Mouse (Mus musculus): ENCODE measurements around the gene Acap3. TPM values are rescaled to one million over a fixed set of nuclear protein-coding genes. Genes with fewer than 3 reads are reported as not detected.

Gene Acap3
- polyA plus RNA-seq, 1 experiment = 86.1 TPM

GRCm38 (mm10) chr4:155849792-155850451, 41.7 kb upstream of the Acap3 start:
- no peak for DNase-seq
- H3K4me1 ChIP-seq (replicated peaks; ENCODE audit: control insufficient read depth, insufficient read depth, low read length) = peaks cover 19% of the 10 kb centered on the region
- no peaks in the 10 kb centered on the region for H3K36me3 ChIP-seq (ENCODE audit: control insufficient read depth, insufficient read depth, low read length)
- H3K4me3 ChIP-seq (ENCODE audit: control insufficient read depth, insufficient read depth, low read length) = no peak overlapping the region
- 98% methylated on average over 3 of the region's 3 CpGs for WGBS
- H3K27ac ChIP-seq (ENCODE audit: control insufficient read depth, insufficient read depth, low read length) = no peak overlapping the region
- H3K27me3 ChIP-seq (ENCODE audit: control insufficient read depth, insufficient read depth, low read length) = no peaks in the 10 kb centered on the region
- TF ChIP-seq CTCF (IDR thresholded peaks at IDR 0.05; ENCODE audit: borderline replicate concordance, control insufficient read depth, extremely low read depth, insufficient read depth, low read length, poor library complexity) = no peak
- TF ChIP-seq POLR2A (IDR thresholded peaks at IDR 0.05; ENCODE audit: control insufficient read depth, extremely low read depth, insufficient read depth, low read length, poor library complexity) = no peak

GRCm38 (mm10) chr4:155851368-155851767, 40.3 kb upstream of the Acap3 start:
- no peak overlapping the region for H3K4me3 ChIP-seq (ENCODE audit: control insufficient read depth, insufficient read depth, low read length)
- TF ChIP-seq CTCF (IDR thresholded peaks at IDR 0.05; ENCODE audit: borderline replicate concordance, control insufficient read depth, extremely low read depth, insufficient read depth, low read length, poor library complexity) (no peak), POLR2A (IDR thresholded peaks at IDR 0.05; ENCODE audit: control insufficient read depth, extremely low read depth, insufficient read depth, low read length, poor library complexity) (no peak)
- no peak overlapping the region for H3K27ac ChIP-seq (ENCODE audit: control insufficient read depth, insufficient read depth, low read length)
- H3K4me1 ChIP-seq (replicated peaks; ENCODE audit: control insufficient read depth, insufficient read depth, low read length) = peaks cover 19% of the 10 kb centered on the region
- DNase-seq = no peak
- whole genome bisulfite sequencing = 100% methylated on average over 3 of the region's 3 CpGs
- no peaks in the 10 kb centered on the region for H3K36me3 ChIP-seq (ENCODE audit: control insufficient read depth, insufficient read depth, low read length)
- H3K27me3 ChIP-seq (ENCODE audit: control insufficient read depth, insufficient read depth, low read length) = no peaks in the 10 kb centered on the region

- no peak for DNase-seq
- no peak overlapping the region for H3K27ac ChIP-seq (ENCODE audit: control insufficient read depth, insufficient read depth, low read length)
- WGBS = 88% methylated on average over 2 of the region's 2 CpGs
- peaks cover 13% of the 10 kb centered on the region for H3K4me1 ChIP-seq (replicated peaks; ENCODE audit: control insufficient read depth, insufficient read depth, low read length)
- H3K36me3 ChIP-seq (ENCODE audit: control insufficient read depth, insufficient read depth, low read length) = no peaks in the 10 kb centered on the region
- H3K27me3 ChIP-seq (ENCODE audit: control insufficient read depth, insufficient read depth, low read length) = no peaks in the 10 kb centered on the region
- no peak overlapping the region for H3K4me3 ChIP-seq (ENCODE audit: control insufficient read depth, insufficient read depth, low read length)
- no peak for TF ChIP-seq POLR2A (IDR thresholded peaks at IDR 0.05; ENCODE audit: control insufficient read depth, extremely low read depth, insufficient read depth, low read length, poor library complexity)
- no peak for TF ChIP-seq CTCF (IDR thresholded peaks at IDR 0.05; ENCODE audit: borderline replicate concordance, control insufficient read depth, extremely low read depth, insufficient read depth, low read length, poor library complexity)
These were observed 39.6 kb upstream of the Acap3 start for GRCm38 (mm10) chr4:155851951-155852411.

GRCm38 (mm10) chr4:155853421-155853820, 38.2 kb upstream of the Acap3 start:
- 97% methylated on average over 9 of the region's 9 CpGs for WGBS
- Histone ChIP-seq H3K4me1 (replicated peaks; ENCODE audit: control insufficient read depth, insufficient read depth, low read length) (peaks cover 7% of the 10 kb centered on the region), H3K27me3 (ENCODE audit: control insufficient read depth, insufficient read depth, low read length) (no peaks in the 10 kb centered on the region), H3K36me3 (ENCODE audit: control insufficient read depth, insufficient read depth, low read length) (no peaks in the 10 kb centered on the region), H3K27ac (ENCODE audit: control insufficient read depth, insufficient read depth, low read length) (no peak overlapping the region), H3K4me3 (ENCODE audit: control insufficient read depth, insufficient read depth, low read length) (no peak overlapping the region)
- no peak for DNase-seq
- TF ChIP-seq CTCF (IDR thresholded peaks at IDR 0.05; ENCODE audit: borderline replicate concordance, control insufficient read depth, extremely low read depth, insufficient read depth, low read length, poor library complexity) (no peak), POLR2A (IDR thresholded peaks at IDR 0.05; ENCODE audit: control insufficient read depth, extremely low read depth, insufficient read depth, low read length, poor library complexity) (no peak)

- no peaks in the 10 kb centered on the region for H3K36me3 ChIP-seq (ENCODE audit: control insufficient read depth, insufficient read depth, low read length)
- H3K27ac ChIP-seq (ENCODE audit: control insufficient read depth, insufficient read depth, low read length) = no peak overlapping the region
- no peak for DNase-seq
- H3K4me1 ChIP-seq (replicated peaks; ENCODE audit: control insufficient read depth, insufficient read depth, low read length) = no peaks in the 10 kb centered on the region
- TF ChIP-seq CTCF (IDR thresholded peaks at IDR 0.05; ENCODE audit: borderline replicate concordance, control insufficient read depth, extremely low read depth, insufficient read depth, low read length, poor library complexity) (no peak), POLR2A (IDR thresholded peaks at IDR 0.05; ENCODE audit: control insufficient read depth, extremely low read depth, insufficient read depth, low read length, poor library complexity) (no peak)
- H3K4me3 ChIP-seq (ENCODE audit: control insufficient read depth, insufficient read depth, low read length) = no peak overlapping the region
- no peaks in the 10 kb centered on the region for H3K27me3 ChIP-seq (ENCODE audit: control insufficient read depth, insufficient read depth, low read length)
- 98% methylated on average over 12 of the region's 12 CpGs for WGBS
These were observed 36.6 kb upstream of the Acap3 start for GRCm38 (mm10) chr4:155854991-155855390.

GRCm38 (mm10) chr4:155856071-155856470, 35.6 kb upstream of the Acap3 start:
- TF ChIP-seq POLR2A (IDR thresholded peaks at IDR 0.05; ENCODE audit: control insufficient read depth, extremely low read depth, insufficient read depth, low read length, poor library complexity) = no peak
- DNase-seq = no peak
- H3K27ac ChIP-seq (ENCODE audit: control insufficient read depth, insufficient read depth, low read length) = no peak overlapping the region
- H3K27me3 ChIP-seq (ENCODE audit: control insufficient read depth, insufficient read depth, low read length) = no peaks in the 10 kb centered on the region
- H3K4me1 ChIP-seq (replicated peaks; ENCODE audit: control insufficient read depth, insufficient read depth, low read length) = no peaks in the 10 kb centered on the region
- 88% methylated on average over 12 of the region's 12 CpGs for WGBS
- H3K36me3 ChIP-seq (ENCODE audit: control insufficient read depth, insufficient read depth, low read length) = no peaks in the 10 kb centered on the region
- H3K4me3 ChIP-seq (ENCODE audit: control insufficient read depth, insufficient read depth, low read length) = no peak overlapping the region

GRCm38 (mm10) chr4:155856881-155857280, 34.7 kb upstream of the Acap3 start:
- TF ChIP-seq CTCF (IDR thresholded peaks at IDR 0.05; ENCODE audit: borderline replicate concordance, control insufficient read depth, extremely low read depth, insufficient read depth, low read length, poor library complexity) (no peak), POLR2A (IDR thresholded peaks at IDR 0.05; ENCODE audit: control insufficient read depth, extremely low read depth, insufficient read depth, low read length, poor library complexity) (no peak)
- Histone ChIP-seq H3K27me3 (ENCODE audit: control insufficient read depth, insufficient read depth, low read length) (no peaks in the 10 kb centered on the region), H3K4me3 (ENCODE audit: control insufficient read depth, insufficient read depth, low read length) (no peak overlapping the region), H3K4me1 (replicated peaks; ENCODE audit: control insufficient read depth, insufficient read depth, low read length) (no peaks in the 10 kb centered on the region), H3K27ac (ENCODE audit: control insufficient read depth, insufficient read depth, low read length) (no peak overlapping the region), H3K36me3 (ENCODE audit: control insufficient read depth, insufficient read depth, low read length) (no peaks in the 10 kb centered on the region)
- no peak for DNase-seq
- 82% methylated on average over 3 of the region's 3 CpGs for WGBS
